Mouse (Mus musculus): Measurements from ENCODE around the gene Slc17a2. TPM values are rescaled to one million over a fixed set of nuclear protein-coding genes. Genes with fewer than 3 reads are reported as not detected.

Slc17a2 gene
- not detected for polyA plus RNA-seq (2012; fragmentation: generic; extraction: Trizol)

DNA sequence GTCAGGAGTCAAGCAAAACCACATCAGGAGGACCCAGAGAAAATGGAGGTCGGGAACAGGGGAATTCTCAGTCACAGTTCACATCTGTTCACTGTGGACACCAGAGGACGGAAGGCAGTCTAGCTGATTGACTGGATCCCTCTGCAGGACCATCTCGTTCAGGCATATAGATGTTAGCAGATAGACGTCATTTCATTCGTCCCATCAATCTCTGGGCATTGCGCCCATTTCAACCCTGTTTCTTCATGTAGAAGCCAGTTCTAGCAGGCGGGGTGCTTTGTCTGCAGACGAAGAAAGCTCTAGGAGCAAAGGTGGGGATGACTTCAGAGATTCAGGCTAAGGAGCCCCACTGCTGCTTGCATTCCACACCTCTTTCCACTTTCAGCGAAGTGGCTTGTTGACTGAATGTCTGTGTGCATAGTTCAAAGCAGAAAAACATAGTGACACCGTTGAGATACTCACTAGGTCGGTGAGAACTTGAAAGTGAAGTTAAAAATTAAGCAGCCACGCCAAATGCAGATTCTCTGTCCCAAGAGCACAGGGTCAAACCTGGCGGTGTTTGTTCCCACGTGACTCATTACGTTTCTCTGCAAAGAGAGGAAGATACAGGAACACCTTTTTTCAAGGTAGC lies at the start of gene Slc17a2:
Slc17a2 (plus strand) TSS at position 572 of the 631 bp plus-strand sequence.

DNA sequence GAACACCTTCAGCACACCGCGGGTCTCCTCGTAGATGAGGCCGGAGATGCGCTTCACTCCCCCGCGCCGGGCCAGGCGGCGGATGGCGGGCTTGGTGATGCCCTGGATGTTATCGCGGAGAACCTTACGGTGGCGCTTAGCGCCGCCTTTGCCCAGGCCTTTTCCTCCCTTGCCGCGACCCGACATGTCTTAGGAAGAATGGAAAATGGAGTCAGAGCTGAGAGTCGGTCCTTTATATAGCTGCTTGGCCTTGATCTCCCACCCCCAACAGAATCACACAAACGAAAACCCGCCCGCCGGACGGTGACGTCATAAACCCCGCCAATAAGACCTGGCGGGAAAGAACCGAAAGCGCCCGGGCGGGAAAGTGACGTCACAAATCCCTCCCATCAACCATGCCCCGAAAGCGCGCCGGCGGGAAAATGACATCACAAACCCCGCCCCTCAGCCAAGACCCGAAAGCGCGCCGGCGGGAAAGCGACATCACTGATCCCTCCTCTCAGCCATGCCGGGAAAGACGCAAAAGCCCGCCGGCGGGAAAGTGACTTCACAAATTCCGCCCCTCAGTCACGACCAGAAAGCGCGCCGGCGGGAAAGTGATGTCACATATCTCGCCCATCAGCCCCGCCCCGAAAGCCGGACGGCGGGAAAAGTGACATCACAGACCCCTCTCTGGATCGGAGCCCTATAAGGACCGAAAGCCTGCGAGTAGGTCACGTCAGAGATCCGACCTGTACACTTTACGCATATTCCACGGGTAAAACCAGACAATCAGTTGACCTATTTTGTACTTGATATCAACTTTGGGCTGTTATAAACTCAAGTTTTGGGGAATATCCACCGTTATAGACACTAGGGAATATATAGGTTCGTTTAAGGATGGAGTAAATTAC lies 45.6 kb upstream of the Slc17a2 start, which contains the start of gene Hist1h4a:
Hist1h4a (minus strand) TSS at position 259 of the 893 bp plus-strand sequence.

DNA sequence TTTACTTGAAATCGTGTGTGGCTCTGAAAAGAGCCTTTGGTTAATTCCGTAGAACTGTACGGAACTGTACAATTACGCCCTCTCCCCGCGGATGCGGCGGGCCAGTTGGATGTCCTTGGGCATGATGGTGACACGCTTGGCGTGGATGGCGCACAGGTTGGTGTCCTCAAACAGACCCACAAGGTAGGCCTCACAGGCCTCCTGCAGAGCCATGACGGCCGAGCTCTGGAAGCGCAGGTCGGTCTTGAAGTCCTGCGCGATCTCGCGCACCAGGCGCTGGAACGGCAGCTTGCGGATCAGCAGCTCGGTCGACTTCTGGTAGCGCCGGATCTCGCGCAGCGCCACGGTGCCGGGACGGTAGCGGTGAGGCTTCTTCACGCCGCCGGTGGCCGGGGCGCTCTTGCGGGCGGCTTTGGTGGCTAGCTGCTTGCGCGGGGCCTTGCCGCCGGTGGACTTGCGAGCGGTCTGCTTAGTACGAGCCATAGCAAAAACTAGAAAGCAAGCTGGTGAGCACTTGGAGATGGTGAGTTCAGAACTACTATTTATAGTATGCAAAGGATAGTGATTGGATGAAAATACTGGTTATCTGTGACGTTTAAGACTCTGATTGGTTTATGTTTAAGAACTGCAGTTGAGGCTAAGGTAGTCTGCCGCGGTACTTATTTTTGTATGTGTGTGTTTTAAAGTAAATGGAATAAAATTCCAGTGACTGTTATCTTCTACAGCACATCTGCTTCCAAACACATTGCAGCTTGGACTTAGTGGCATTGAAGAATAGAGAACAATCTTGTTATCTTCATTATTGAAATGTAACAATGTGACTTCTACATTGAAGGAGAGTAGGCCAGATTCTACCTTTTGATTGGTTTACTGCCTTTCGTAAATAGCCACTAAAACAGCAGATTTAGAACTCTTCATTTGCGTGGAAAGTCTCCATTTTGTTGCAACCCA lies 44.6 kb upstream of the Slc17a2 start, which contains the start of gene Hist1h3a:
Hist1h3a (minus strand) TSS at position 516 of the 951 bp plus-strand sequence.

DNA sequence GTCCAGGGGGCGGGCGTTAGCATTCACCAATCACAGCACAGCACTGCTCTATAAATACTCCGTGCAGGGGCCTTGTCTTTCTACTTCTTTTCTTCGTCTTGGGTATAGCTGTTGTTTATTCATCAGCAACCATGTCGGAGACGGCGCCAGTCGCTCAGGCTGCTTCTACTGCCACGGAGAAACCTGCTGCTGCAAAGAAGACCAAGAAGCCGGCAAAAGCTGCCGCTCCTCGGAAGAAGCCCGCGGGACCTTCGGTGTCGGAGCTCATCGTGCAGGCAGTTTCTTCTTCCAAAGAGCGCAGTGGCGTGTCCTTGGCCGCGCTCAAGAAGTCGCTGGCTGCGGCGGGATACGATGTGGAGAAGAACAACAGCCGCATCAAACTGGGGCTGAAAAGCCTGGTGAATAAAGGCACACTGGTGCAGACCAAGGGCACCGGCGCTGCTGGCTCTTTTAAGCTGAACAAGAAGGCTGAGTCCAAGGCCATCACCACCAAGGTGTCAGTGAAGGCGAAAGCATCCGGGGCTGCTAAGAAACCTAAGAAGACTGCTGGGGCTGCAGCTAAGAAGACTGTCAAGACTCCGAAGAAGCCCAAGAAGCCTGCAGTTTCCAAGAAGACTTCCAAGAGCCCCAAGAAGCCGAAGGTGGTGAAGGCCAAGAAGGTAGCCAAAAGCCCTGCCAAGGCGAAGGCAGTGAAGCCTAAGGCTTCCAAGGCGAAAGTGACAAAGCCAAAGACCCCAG lies 43.0 kb upstream of the Slc17a2 start, which contains the start of gene Hist1h1a:
Hist1h1a (plus strand) TSS at position 81 of the 738 bp plus-strand sequence.

GRCm38 (mm10) chr13:23769613-23770012 lies 37.2 kb upstream of the Slc17a2 start, which contains the start of gene Trim38:
TSS of gene Trim38 (plus strand) at chr13:23769913.

DNA sequence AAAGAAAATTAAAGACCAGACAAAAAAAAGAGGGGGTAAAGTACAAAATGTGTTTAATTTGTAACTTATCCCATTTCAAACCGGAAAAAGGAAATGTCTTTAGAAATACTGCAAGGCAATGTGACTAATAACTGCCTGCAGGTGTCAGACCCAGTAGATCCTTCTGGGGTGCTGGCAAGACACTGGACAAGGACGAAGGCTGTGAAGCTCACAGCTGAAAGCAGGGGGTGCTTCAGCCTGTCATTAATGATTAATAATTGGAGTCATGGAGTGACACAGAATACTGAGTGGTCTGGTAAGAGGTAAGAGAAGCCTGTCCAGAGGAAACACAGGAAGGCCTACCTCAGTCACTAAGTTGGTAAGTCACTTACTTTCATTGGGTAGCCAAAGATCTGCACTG lies 32.5 kb downstream of the Slc17a2 start, which contains the start of gene Slc17a3:
Slc17a3 (plus strand) TSS at position 127 of the 400 bp plus-strand sequence.

GRCm38 (mm10) chr13:23867405-23867804 lies 60.6 kb downstream of the Slc17a2 start, which contains the start of gene Slc17a1:
TSS of gene Slc17a1 (plus strand) at chr13:23867750.

Other genes starting within 250 kb of the Slc17a2 start
- gene Hist1h3e, start 244.6 kb upstream of the Slc17a2 start, polyA plus RNA-seq (2012; fragmentation: generic; extraction: Trizol) = 1 to 10 TPM; 1.8 to 8.3 TPM
- 10 to 100 TPM in 1 of 2 experiments, 1 to 10 TPM in 1; 9.3 to 21.9 TPM for gene Hist1h2ae, start 235.8 kb upstream of the Slc17a2 start, polyA plus RNA-seq (2012; fragmentation: generic; extraction: Trizol)
- 10 to 100 TPM in 1 of 2 experiments, 1 to 10 TPM in 1; 7.9 to 12.4 TPM for gene Hist1h2bg, start 235.6 kb upstream of the Slc17a2 start, polyA plus RNA-seq (2012; fragmentation: generic; extraction: Trizol)
- gene Hist1h2bf, start 232.8 kb upstream of the Slc17a2 start, polyA plus RNA-seq (2012; fragmentation: generic; extraction: Trizol) = 10 to 100 TPM in 1 of 2 experiments, 1 to 10 TPM in 1; 2.2 to 10.3 TPM
- 1 to 10 TPM; 1.1 to 3.1 TPM for gene Hist1h2ad, start 232.6 kb upstream of the Slc17a2 start, polyA plus RNA-seq (2012; fragmentation: generic; extraction: Trizol)
- 1 to 10 TPM; 2.9 to 3.0 TPM for gene Hist1h3d, start 231.2 kb upstream of the Slc17a2 start, polyA plus RNA-seq (2012; fragmentation: generic; extraction: Trizol)
- 10 to 100 TPM in 1 of 2 experiments, 1 to 10 TPM in 1; 3.2 to 10.4 TPM for gene Hist1h4d, start 225.4 kb upstream of the Slc17a2 start, polyA plus RNA-seq (2012; fragmentation: generic; extraction: Trizol)
- gene Hist1h2be, start 185.9 kb upstream of the Slc17a2 start, polyA plus RNA-seq (2012; fragmentation: generic; extraction: Trizol) = 1 to 10 TPM; 1.4 to 2.5 TPM
- gene Hist1h1e, start 184.4 kb upstream of the Slc17a2 start, polyA plus RNA-seq (2012; fragmentation: generic; extraction: Trizol) = 1 to 10 TPM; 1.7 to 3.9 TPM
- under 1 TPM; 0.98 TPM for gene Hist1h2ac, start 123.0 kb upstream of the Slc17a2 start, polyA plus RNA-seq (2012; fragmentation: generic; extraction: Trizol)
- gene Hist1h2bc, start 122.8 kb upstream of the Slc17a2 start, polyA plus RNA-seq (2012; fragmentation: generic; extraction: Trizol) = 10 to 100 TPM; 11.8 to 98.9 TPM
- under 1 TPM in 1 of 2 experiments, not detected in 1; 0.27 TPM for gene Hist1h1t, start 111.2 kb upstream of the Slc17a2 start, polyA plus RNA-seq (2012; fragmentation: generic; extraction: Trizol)
- gene Hist1h4c, start 108.5 kb upstream of the Slc17a2 start, polyA plus RNA-seq (2012; fragmentation: generic; extraction: Trizol) = 1 to 10 TPM; 1.3 to 3.2 TPM
- under 1 TPM; 0.15 to 0.91 TPM for gene Hfe, start 96.1 kb upstream of the Slc17a2 start, polyA plus RNA-seq (2012; fragmentation: generic; extraction: Trizol)
- gene Hist1h1c, start 68.2 kb upstream of the Slc17a2 start, polyA plus RNA-seq (2012; fragmentation: generic; extraction: Trizol) = 100 to 1,000 TPM in 1 of 2 experiments, 10 to 100 TPM in 1; 12.7 to 138 TPM
- 10 to 100 TPM in 1 of 2 experiments, 1 to 10 TPM in 1; 5.7 to 21.7 TPM for gene Hist1h3c, start 61.4 kb upstream of the Slc17a2 start, polyA plus RNA-seq (2012; fragmentation: generic; extraction: Trizol)
- 10 to 100 TPM in 1 of 2 experiments, 1 to 10 TPM in 1; 3.2 to 12.9 TPM for gene Hist1h2bb, start 60.3 kb upstream of the Slc17a2 start, polyA plus RNA-seq (2012; fragmentation: generic; extraction: Trizol)
- 10 to 100 TPM in 1 of 2 experiments, 1 to 10 TPM in 1; 4.4 to 13.0 TPM for gene Hist1h2ab, start 55.9 kb upstream of the Slc17a2 start, polyA plus RNA-seq (2012; fragmentation: generic; extraction: Trizol)
- 1 to 10 TPM; 2.9 to 8.0 TPM for gene Hist1h3b, start 54.7 kb upstream of the Slc17a2 start, polyA plus RNA-seq (2012; fragmentation: generic; extraction: Trizol)
- gene Hist1h4b, start 50.0 kb upstream of the Slc17a2 start, polyA plus RNA-seq (2012; fragmentation: generic; extraction: Trizol) = 10 to 100 TPM; 12.9 to 53.5 TPM
- 10 to 100 TPM in 1 of 2 experiments, 1 to 10 TPM in 1; 4.4 to 17.3 TPM for gene Hist1h4a, start 45.8 kb upstream of the Slc17a2 start, polyA plus RNA-seq (2012; fragmentation: generic; extraction: Trizol)
- gene Hist1h3a, start 44.6 kb upstream of the Slc17a2 start, polyA plus RNA-seq (2012; fragmentation: generic; extraction: Trizol) = 1 to 10 TPM; 3.2 to 8.0 TPM
- 1 to 10 TPM in 1 of 2 experiments, under 1 TPM in 1; 0.26 to 1.2 TPM for gene Hist1h1a, start 43.3 kb upstream of the Slc17a2 start, polyA plus RNA-seq (2012; fragmentation: generic; extraction: Trizol)
- gene Trim38, start 37.1 kb upstream of the Slc17a2 start, polyA plus RNA-seq (2012; fragmentation: generic; extraction: Trizol) = under 1 TPM in 1 of 2 experiments, not detected in 1; 0.05 TPM
- not detected for gene Slc17a3, start 32.4 kb downstream of the Slc17a2 start, polyA plus RNA-seq (2012; fragmentation: generic; extraction: Trizol)
- gene Slc17a1, start 60.8 kb downstream of the Slc17a2 start, polyA plus RNA-seq (2012; fragmentation: generic; extraction: Trizol) = not detected
- gene Slc17a4, start 108.0 kb downstream of the Slc17a2 start, polyA plus RNA-seq (2012; fragmentation: generic; extraction: Trizol) = not detected
- gene Hist1h2ba, start 127.2 kb downstream of the Slc17a2 start, polyA plus RNA-seq (2012; fragmentation: generic; extraction: Trizol) = not detected
- not detected for gene Hist1h2aa, start 127.5 kb downstream of the Slc17a2 start, polyA plus RNA-seq (2012; fragmentation: generic; extraction: Trizol)
- gene Scgn, start 184.2 kb downstream of the Slc17a2 start, polyA plus RNA-seq (2012; fragmentation: generic; extraction: Trizol) = not detected